Mouse (Mus musculus) right cerebral cortex, postnatal 4 days (tissue): ENCODE measurements at regions not wholly inside any gene's neighbourhood (a gene's known extent, or its start where the extent isn't known, plus 50 kb on each side); places are given as distances from the start of the nearest gene placed in this dataset.
"Not testable (repeated sequence)": the region's sequence is repeated elsewhere in the genome, so short reads cannot be mapped to it uniquely, and the experiment has no call there.

Experiments used
- DNase-seq: peaks from one replicate; pipeline ENCODE4 v3.0.0-alpha.2; 2022

- no peak for DNase-seq
These were observed 70.5 kb downstream of the Rchy1 start for GRCm38 (mm10) chr5:91892338-91892737.

GRCm38 (mm10) chr5:91881771-91882170 lies 81.1 kb downstream of the Rchy1 start:
- no peak for DNase-seq

- no peak for DNase-seq
These were observed 82.6 kb downstream of the Rchy1 start for GRCm38 (mm10) chr5:91880231-91880630.

GRCm38 (mm10) chr5:91878627-91879026 lies 84.2 kb downstream of the Rchy1 start:
- no peak for DNase-seq

- DNase-seq: no peak
These were observed 86.2 kb downstream of the Rchy1 start for GRCm38 (mm10) chr5:91876682-91877031.

GRCm38 (mm10) chr5:91875875-91876681 lies 86.8 kb downstream of the Rchy1 start:
- no peak for DNase-seq

- DNase-seq: no peak
These were observed 90.1 kb downstream of the Rchy1 start for GRCm38 (mm10) chr5:91872816-91873215.

GRCm38 (mm10) chr5:91869791-91870190 lies 93.1 kb downstream of the Rchy1 start:
- DNase-seq: no peak

- no peak for DNase-seq
These were observed 96.7 kb downstream of the Rchy1 start for GRCm38 (mm10) chr5:91866184-91866583.

GRCm38 (mm10) chr5:91865365-91865764 lies 97.5 kb downstream of the Rchy1 start:
- no peak for DNase-seq

- no peak for DNase-seq
These were observed 100.0 kb downstream of the Rchy1 start for GRCm38 (mm10) chr5:91862843-91863242.

- no peak for DNase-seq
These were observed 100.6 kb downstream of the Rchy1 start for GRCm38 (mm10) chr5:91862243-91862642.

- DNase-seq: no peak
These were observed 101.3 kb downstream of the Rchy1 start for GRCm38 (mm10) chr5:91861440-91862187.

- no peak for DNase-seq
These were observed 102.4 kb downstream of the Rchy1 start for GRCm38 (mm10) chr5:91860489-91860888.

- no peak for DNase-seq
These were observed 110.5 kb downstream of the Rchy1 start for GRCm38 (mm10) chr5:91852330-91852729.

- not testable (repeated sequence) for DNase-seq
These were observed 111.9 kb downstream of the Rchy1 start for GRCm38 (mm10) chr5:91850862-91851569.

GRCm38 (mm10) chr5:91850440-91850839 lies 112.4 kb downstream of the Rchy1 start:
- DNase-seq: no peak

- DNase-seq: no peak
These were observed 113.3 kb downstream of the Rchy1 start for GRCm38 (mm10) chr5:91849533-91849932.

GRCm38 (mm10) chr5:91849114-91849513 lies 113.8 kb downstream of the Rchy1 start:
- DNase-seq: no peak

GRCm38 (mm10) chr5:91848528-91848927 lies 114.3 kb downstream of the Rchy1 start:
- DNase-seq: no peak

- DNase-seq: no peak
These were observed 119.8 kb downstream of the Rchy1 start for GRCm38 (mm10) chr5:91843044-91843443.

GRCm38 (mm10) chr5:91841066-91841465 lies 121.8 kb downstream of the Rchy1 start:
- DNase-seq: no peak

- no peak for DNase-seq
These were observed 134.4 kb downstream of the Rchy1 start for GRCm38 (mm10) chr5:91828481-91828880.

GRCm38 (mm10) chr5:91826636-91827035 lies 136.2 kb downstream of the Rchy1 start:
- DNase-seq: no peak
